Mouse (Mus musculus) ES-Bruce4 (cell line): ENCODE data around the gene Gm28230. TPM values are rescaled to one million over a fixed set of nuclear protein-coding genes. Genes with fewer than 3 reads are reported as not detected.

Source experiments
- H3K27ac ChIP-seq: 2 replicates; pipeline ENCODE4 v1.5.1; 2012; ENCODE audit warnings: low read length, inconsistent platforms; ENCODE audit not compliant: insufficient read depth
- H3K27me3 ChIP-seq: 2 replicates; pipeline ENCODE4 v1.6.1; 2012; ENCODE audit warnings: mild to moderate bottlenecking, low read length, inconsistent platforms; ENCODE audit not compliant: control insufficient read depth, poor library complexity, insufficient read depth, severe bottlenecking
- H3K36me3 ChIP-seq: 2 replicates; pipeline ENCODE4 v1.6.1; 2012; ENCODE audit warnings: inconsistent platforms, mild to moderate bottlenecking, low read length, moderate library complexity; ENCODE audit not compliant: control insufficient read depth, poor library complexity, insufficient read depth, severe bottlenecking
- H3K4me1 ChIP-seq: one replicate; pipeline ENCODE4 v1.8.1; 2011; ENCODE audit warnings: low read length; ENCODE audit not compliant: control insufficient read depth, insufficient read depth
- H3K4me3 ChIP-seq: 2 replicates; pipeline ENCODE4 v1.5.1; 2011; ENCODE audit warnings: low read depth, mild to moderate bottlenecking, low read length
- H3K9ac ChIP-seq: 2 replicates; pipeline ENCODE4 v1.6.1; 2012; ENCODE audit warnings: low read depth, mild to moderate bottlenecking, inconsistent platforms; ENCODE audit not compliant: poor library complexity, severe bottlenecking
- H3K9me3 ChIP-seq: replicated peaks from 2 replicates; pipeline ENCODE4 v1.6.1; 2012; ENCODE audit warnings: mild to moderate bottlenecking, low read length, inconsistent platforms; ENCODE audit not compliant: control insufficient read depth, poor library complexity, insufficient read depth, severe bottlenecking
- CTCF ChIP-seq: IDR thresholded peaks from one replicate; pipeline ENCODE4 v1.8.1; 2011; ENCODE audit warnings: low read depth, low read length
- EP300 ChIP-seq: IDR thresholded peaks from 2 replicates; pipeline ENCODE4 v1.6.1; 2011; ENCODE audit warnings: low read depth, low read length; ENCODE audit not compliant: insufficient read depth
- POLR2A ChIP-seq: IDR thresholded peaks from one replicate; pipeline ENCODE4 v1.8.1; 2011; ENCODE audit warnings: low read length; ENCODE audit not compliant: insufficient read depth
- polyA plus RNA-seq: library from polyadenylated mRNA; stranded (reverse); fragments of >200 nt; gene quantifications from 2 replicates; pipeline ENCODE4 v1.2.4, GENCODE M21; 2011; ENCODE audit warnings: low read depth; ENCODE audit not compliant: missing spikeins, insufficient read depth, insufficient read length

Gm28230 gene
- polyA plus RNA-seq, 1 experiment, result not detected

DNA sequence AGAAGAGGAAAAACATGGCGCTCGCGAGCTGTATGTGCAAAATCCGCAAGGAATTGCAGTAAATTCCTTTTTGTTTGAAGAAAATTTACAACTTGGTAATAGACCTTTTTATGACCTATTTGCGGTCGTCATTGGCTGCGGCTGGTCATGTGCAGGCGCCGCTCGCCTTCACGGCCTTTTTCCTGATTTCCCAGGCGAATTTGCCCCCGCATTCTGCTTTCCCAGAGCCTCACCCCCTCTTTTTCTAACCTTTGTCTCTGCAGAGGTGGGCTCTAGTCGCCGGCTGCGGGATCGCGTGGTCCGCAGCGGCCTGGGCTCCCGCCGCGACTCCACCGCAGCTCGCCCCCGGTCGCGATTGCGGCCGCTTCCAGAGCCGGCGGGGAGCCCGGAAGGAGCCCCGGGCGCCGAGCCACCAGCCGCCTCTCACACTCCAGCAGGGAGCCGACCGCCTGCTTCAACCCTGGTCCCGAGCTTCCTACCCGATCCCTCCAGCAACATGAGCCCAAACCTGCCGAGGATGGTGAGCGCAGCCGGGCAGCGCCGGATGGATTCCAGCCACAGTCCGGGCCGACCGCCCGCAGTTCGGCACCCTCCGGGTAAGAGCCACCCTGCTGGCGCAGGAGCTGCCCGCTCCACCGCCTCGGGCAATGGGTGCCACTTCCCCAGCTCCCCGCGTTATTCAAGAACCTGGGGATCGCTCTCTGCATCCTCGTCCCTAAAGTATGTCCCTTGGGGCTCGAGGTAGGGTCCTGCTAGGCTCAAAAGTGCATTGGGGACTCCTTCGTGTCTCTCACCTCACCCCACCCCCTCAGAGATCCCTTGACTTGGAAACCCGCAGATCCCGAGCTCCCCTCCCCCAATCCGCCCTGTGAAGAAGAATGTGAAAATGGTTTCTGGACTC, 14.6 kb upstream of the Gm28230 start, which contains the start of the genes Hoxd3 and Hoxd4:
Gene Hoxd3, plus strand, starts transcription at position 207 of the 901 bp plus-strand sequence.
Gene Hoxd4, plus strand, starts transcription at position 209 of the 901 bp plus-strand sequence.
- H3K36me3 ChIP-seq, result no peaks in the 10 kb centered on the region
- H3K4me3 ChIP-seq, result peak within 1 kb of the TSS; percentile 52
- peaks cover 49% of the 10 kb centered on the region for H3K27me3 ChIP-seq
- H3K4me1 ChIP-seq, result no peaks in the 10 kb centered on the region
- TF ChIP-seq EP300, result no peak
- no peak for TF ChIP-seq CTCF
- no peak for TF ChIP-seq POLR2A
- H3K27ac ChIP-seq, result no peak within 1 kb of the TSS
- H3K9ac ChIP-seq, result peak within 1 kb of the TSS; percentile 22; the same call in 1 of the 2 replicates
- H3K9me3 ChIP-seq, result no peaks in the 10 kb centered on the region

- peaks cover 45% of the 10 kb centered on the region for H3K27me3 ChIP-seq
- H3K9me3 ChIP-seq, result no peaks in the 10 kb centered on the region
- no peak overlapping the region for H3K27ac ChIP-seq
- no peaks in the 10 kb centered on the region for H3K36me3 ChIP-seq
- TF ChIP-seq POLR2A, result no peak
- TF ChIP-seq CTCF, result no peak
- TF ChIP-seq EP300, result no peak
- no peaks in the 10 kb centered on the region for H3K4me1 ChIP-seq
- no peak overlapping the region for H3K9ac ChIP-seq
- H3K4me3 ChIP-seq, result no peak overlapping the region
Observed at GRCm38 (mm10) chr2:74713239-74714150, 13.0 kb upstream of the Gm28230 start.

DNA sequence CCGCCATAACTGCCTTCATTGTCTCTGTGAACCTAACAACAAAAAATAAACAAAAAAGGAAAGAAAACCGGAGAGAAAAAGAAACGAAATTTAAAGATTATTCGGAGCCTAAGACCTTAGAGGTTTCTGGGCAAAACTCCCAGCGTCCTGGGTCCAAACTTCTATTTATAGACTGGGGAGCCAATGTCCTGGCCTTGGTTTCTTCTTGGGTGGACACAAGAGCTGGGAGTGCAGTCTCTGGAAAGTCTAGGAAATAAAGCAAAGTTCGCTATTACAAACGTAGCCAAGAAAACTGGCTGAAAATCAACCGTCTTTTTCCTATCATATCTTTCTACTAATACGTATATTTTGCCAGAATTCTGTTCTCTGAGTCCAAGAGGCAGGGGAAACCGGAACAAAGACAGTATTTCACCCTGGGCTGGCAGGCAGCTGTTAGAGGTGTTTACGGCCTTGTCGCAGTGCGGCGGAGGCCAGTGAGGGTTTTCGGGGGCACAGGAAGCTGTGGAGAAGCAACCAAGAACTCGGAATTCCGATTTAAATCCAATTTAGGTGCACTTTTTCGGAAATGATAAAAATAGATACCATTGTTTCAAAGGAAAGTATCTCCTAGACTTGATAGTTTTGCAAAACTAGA, 12.3 kb upstream of the Gm28230 start:
- Histone ChIP-seq H3K9me3 (no peaks in the 10 kb centered on the region), H3K9ac (no peak overlapping the region), H3K4me1 (no peaks in the 10 kb centered on the region), H3K36me3 (no peaks in the 10 kb centered on the region), H3K27ac (no peak overlapping the region), H3K27me3 (peaks cover 39% of the 10 kb centered on the region), H3K4me3 (no peak overlapping the region)
- TF ChIP-seq EP300 (no peak), CTCF (no peak), POLR2A (no peak)

DNA sequence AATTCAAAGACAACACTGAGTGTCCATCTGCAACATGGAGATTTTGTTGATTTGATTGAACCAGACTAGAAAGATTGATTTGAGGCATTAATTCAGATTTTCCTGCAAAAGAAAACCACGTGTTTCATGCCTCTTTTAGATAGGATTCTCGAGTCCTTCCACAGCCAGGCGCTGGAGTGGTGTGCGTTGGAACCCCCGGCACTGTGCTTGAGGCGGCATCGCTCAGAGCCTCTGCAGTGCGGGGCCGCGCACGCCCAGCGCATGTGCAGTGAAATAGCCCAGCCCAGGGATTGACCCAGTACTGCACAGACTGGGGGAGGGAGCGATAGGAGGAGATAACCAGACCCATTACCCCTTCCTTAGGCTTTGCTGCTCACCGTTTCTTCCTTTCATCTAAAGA, 11.6 kb upstream of the Gm28230 start:
- no peaks in the 10 kb centered on the region for H3K36me3 ChIP-seq
- TF ChIP-seq POLR2A (no peak), EP300 (no peak), CTCF (no peak)
- H3K27me3 ChIP-seq, result peaks cover 34% of the 10 kb centered on the region
- H3K27ac ChIP-seq, result no peak overlapping the region
- H3K4me1 ChIP-seq, result peaks cover 1% of the 10 kb centered on the region
- no peaks in the 10 kb centered on the region for H3K9me3 ChIP-seq
- no peak overlapping the region for H3K9ac ChIP-seq
- no peak overlapping the region for H3K4me3 ChIP-seq

- peaks cover 1% of the 10 kb centered on the region for H3K4me1 ChIP-seq
- peaks cover 28% of the 10 kb centered on the region for H3K27me3 ChIP-seq
- no peaks in the 10 kb centered on the region for H3K36me3 ChIP-seq
- H3K27ac ChIP-seq, result no peak overlapping the region
- H3K9ac ChIP-seq, result no peak overlapping the region
- no peak for TF ChIP-seq POLR2A
- TF ChIP-seq CTCF, result peak; percentile 80
- TF ChIP-seq EP300, result no peak
- no peaks in the 10 kb centered on the region for H3K9me3 ChIP-seq
- H3K4me3 ChIP-seq, result peak overlapping the region; percentile 73
Observed at GRCm38 (mm10) chr2:74715504-74716241, 10.9 kb upstream of the Gm28230 start.
